Mouse (Mus musculus) lung, adult 2 months (tissue): ENCODE data around the gene Btrc.

ENCODE experiments used
- CTCF ChIP-seq: fragments of 200-500 bp; IDR thresholded peaks from 2 replicates; pipeline ENCODE4 v1.5.1; 2011; ENCODE audit warnings: mild to moderate bottlenecking, low read length, control low read depth; ENCODE audit not compliant: insufficient read depth
- POLR2A ChIP-seq: fragments of 200-500 bp; IDR thresholded peaks from 2 replicates; pipeline ENCODE4 v1.6.1; 2011; ENCODE audit warnings: low read depth, mild to moderate bottlenecking, control low read depth, low read length, borderline replicate concordance; ENCODE audit errors: extremely low read depth

DNA sequence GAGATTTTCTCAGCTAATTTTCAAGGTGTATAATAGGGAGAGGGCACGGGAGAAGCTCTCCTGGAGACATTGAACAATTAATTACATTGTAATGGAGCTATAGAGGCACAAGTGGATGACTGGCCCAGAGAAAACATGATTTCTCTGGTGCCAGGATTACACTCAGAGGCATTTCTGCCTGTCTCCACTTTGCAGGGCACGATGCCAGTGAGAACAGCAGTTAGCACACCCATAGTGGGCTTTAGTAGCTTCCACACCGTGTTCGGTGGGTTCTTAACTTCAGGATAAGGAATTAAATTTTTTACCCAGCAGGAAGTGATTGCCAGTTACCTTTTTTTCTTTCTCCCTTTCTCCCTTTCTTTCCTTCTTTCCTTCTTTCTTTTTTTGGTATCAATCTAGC lies 147.9 kb downstream of the Btrc start:
- TF ChIP-seq POLR2A (no peak), CTCF (no peak)
